Mouse (Mus musculus) heart, postnatal 0 days (tissue): ENCODE measurements around the gene Mtmr14. TPM values are rescaled to one million over a fixed set of nuclear protein-coding genes. Genes with fewer than 3 reads are reported as not detected.
A peak's percentile ranks its signal among the peaks of the same experiment; 100 is the strongest.

Experiments used
- ATAC-seq: fragments of 200-750 bp; cut with Nextera tagmentation; 2 replicates; pipeline ENCODE4 v1.8.0; 2017; ENCODE audit warnings: low read depth, moderate number of reproducible peaks, moderate library complexity; ENCODE audit not compliant: insufficient read depth
- DNase-seq: peaks from one replicate; pipeline ENCODE4 v3.0.0-alpha.2; 2016; ENCODE audit warnings: low spot score
- H3K27ac ChIP-seq: fragments of 300-500 bp; sonication (generic); 2 replicates; pipeline ENCODE4 v1.5.1; 2014; ENCODE audit warnings: low read depth, mild to moderate bottlenecking
- H3K27me3 ChIP-seq: fragments of 300-500 bp; sonication (generic); 2 replicates; pipeline ENCODE4 v1.6.1; 2014; ENCODE audit warnings: low read length, mixed read lengths; ENCODE audit not compliant: control insufficient read depth, insufficient read depth
- H3K36me3 ChIP-seq: fragments of 300-500 bp; sonication (generic); replicated peaks from 2 replicates; pipeline ENCODE4 v1.6.1; 2014; ENCODE audit warnings: low read length, mixed read lengths; ENCODE audit not compliant: control insufficient read depth, insufficient read depth
- H3K4me1 ChIP-seq: fragments of 300-500 bp; sonication (generic); 2 replicates; pipeline ENCODE4 v1.6.1; 2014; ENCODE audit warnings: antibody characterized with exemption; ENCODE audit not compliant: control insufficient read depth, insufficient read depth
- H3K4me2 ChIP-seq: fragments of 300-500 bp; sonication (generic); 2 replicates; pipeline ENCODE4 v1.6.1; 2014; ENCODE audit warnings: low read depth, mild to moderate bottlenecking, low read length, moderate library complexity
- H3K4me3 ChIP-seq: fragments of 300-500 bp; sonication (generic); 2 replicates; pipeline ENCODE4 v1.5.1; 2014; ENCODE audit warnings: low read depth, low read length
- H3K9ac ChIP-seq: fragments of 300-500 bp; sonication (generic); replicated peaks from 2 replicates; pipeline ENCODE4 v1.6.1; 2014; ENCODE audit warnings: low read depth, low read length, mixed read lengths
- H3K9me3 ChIP-seq: fragments of 300-500 bp; sonication (generic); replicated peaks from 2 replicates; pipeline ENCODE4 v1.6.1; 2016; ENCODE audit warnings: low read length; ENCODE audit not compliant: control insufficient read depth
- CTCF ChIP-seq: IDR thresholded peaks from 2 replicates; pipeline ENCODE4 v1.5.1; 2016; ENCODE audit warnings: antibody characterized with exemption, control low read depth, low read depth
- EP300 ChIP-seq: IDR thresholded peaks from 2 replicates; pipeline ENCODE4 v1.6.1; 2016; ENCODE audit warnings: antibody characterized with exemption, low read depth
- WGBS: fragments of 180-500 bp; shearing (Covaris S2); extraction: QIAGEN DNeasy Blood & Tissue Kit; methylation state at CpG from one replicate; pipeline ENCODE4 v1.1.7; 2014; 5-methylcytosine and 5-hydroxymethylcytosine counted together
- polyA plus RNA-seq: library from polyadenylated mRNA; unstranded; fragments of >200 nt; fragmentation: Nextera tagmentation; extraction: Ambion mirVana; gene quantifications from 2 replicates; pipeline ENCODE4 v1.2.1, GENCODE M21; 2015
- total RNA-seq: library from RNA; depleted of rRNA; stranded (reverse); fragments of >200 nt; gene quantifications from 2 replicates; pipeline ENCODE4 v1.2.3, GENCODE M21; 2014; ENCODE audit warnings: low replicate concordance

The Mtmr14 gene
- total and polyA plus RNA-seq, 2 experiments from 2014 or later, result 14.3 to 26.9 TPM

DNA sequence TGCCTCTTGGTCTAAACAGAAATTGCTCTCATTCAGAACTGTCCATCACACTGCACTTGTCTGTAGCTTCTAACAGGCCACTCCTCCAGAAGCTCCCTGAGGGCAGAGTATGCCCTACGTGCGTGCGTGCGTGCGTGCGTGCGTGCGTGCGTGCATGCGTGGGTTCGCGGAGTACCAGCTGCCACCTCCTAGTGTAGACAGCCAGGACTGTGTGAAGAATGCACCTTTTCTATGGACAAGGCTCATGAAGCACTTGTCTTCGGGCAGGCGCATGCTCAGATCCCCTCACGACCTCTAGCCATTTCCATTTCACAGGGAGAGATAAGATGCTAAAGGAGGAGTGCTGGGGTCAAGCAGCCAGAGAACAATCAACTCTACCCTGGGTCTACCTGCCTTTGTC, 51.7 kb downstream of the Mtmr14 start:
- TF ChIP-seq CTCF, result no peak
- no peak for TF ChIP-seq EP300
- no peak for ATAC-seq
- Histone ChIP-seq H3K27ac (no peak overlapping the region), H3K9me3 (no peaks in the 10 kb centered on the region), H3K9ac (no peak overlapping the region), H3K4me1 (no peaks in the 10 kb centered on the region), H3K36me3 (no peaks in the 10 kb centered on the region), H3K4me3 (no peak overlapping the region), H3K4me2 (no peak overlapping the region), H3K27me3 (peaks cover 9% of the 10 kb centered on the region)
- 82% methylated on average over 15 of the region's 15 CpGs for WGBS
- no peak for DNase-seq

DNA sequence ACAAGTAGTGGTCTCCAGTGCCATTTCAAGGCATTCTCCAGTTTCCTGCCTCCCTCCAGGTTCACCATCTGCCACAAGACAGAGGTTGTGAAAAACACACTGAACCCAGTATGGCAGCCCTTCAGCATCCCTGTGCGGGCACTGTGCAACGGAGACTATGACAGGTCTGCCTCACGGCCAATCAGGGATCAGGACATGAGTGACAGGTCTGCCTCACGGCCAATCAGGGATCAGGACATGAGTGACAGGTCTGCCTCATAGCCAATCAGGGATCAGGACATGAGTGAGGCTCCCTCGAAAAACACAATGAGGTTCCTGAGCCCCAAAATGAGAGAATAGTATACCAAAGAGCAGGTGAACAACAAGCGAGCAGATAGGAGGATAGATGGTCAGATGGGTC, 52.7 kb downstream of the Mtmr14 start:
- WGBS, result 58% methylated on average over 6 of the region's 6 CpGs
- Histone ChIP-seq H3K4me1 (no peaks in the 10 kb centered on the region), H3K36me3 (no peaks in the 10 kb centered on the region), H3K27me3 (no peaks in the 10 kb centered on the region), H3K9ac (no peak overlapping the region), H3K4me3 (no peak overlapping the region), H3K9me3 (no peaks in the 10 kb centered on the region), H3K27ac (no peak overlapping the region), H3K4me2 (no peak overlapping the region)
- no peak for ATAC-seq
- TF ChIP-seq EP300, result no peak
- no peak for TF ChIP-seq CTCF
- DNase-seq, result no peak

DNA sequence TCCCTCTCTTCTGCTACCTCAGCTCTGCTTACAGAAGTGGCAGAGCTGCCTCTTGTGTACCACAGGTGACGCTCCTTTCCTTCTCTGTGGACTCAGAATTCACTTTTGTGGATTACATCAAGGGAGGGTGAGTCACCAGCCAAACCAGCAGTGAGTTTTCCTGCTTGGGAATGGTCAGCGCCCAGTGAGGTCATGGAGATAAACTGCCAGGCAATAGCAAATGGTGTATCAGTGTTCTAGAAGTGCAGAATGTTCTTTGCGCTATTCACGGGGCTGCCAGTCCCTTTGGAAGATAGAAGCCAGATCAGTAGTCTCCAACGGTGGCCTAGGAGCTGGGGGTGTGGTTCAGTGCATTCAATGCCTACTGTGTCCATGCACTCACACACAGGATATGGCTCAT, 55.3 kb downstream of the Mtmr14 start:
- Histone ChIP-seq H3K4me1 (no peaks in the 10 kb centered on the region), H3K9me3 (no peaks in the 10 kb centered on the region), H3K4me3 (no peak overlapping the region), H3K4me2 (no peak overlapping the region), H3K27me3 (no peaks in the 10 kb centered on the region), H3K9ac (no peak overlapping the region), H3K27ac (no peak overlapping the region), H3K36me3 (no peaks in the 10 kb centered on the region)
- 26% methylated on average over 5 of the region's 5 CpGs for WGBS
- TF ChIP-seq CTCF (no peak), EP300 (no peak)
- DNase-seq, result no peak
- peak; percentile 51; the same call in 1 of the 2 replicates for ATAC-seq

DNA sequence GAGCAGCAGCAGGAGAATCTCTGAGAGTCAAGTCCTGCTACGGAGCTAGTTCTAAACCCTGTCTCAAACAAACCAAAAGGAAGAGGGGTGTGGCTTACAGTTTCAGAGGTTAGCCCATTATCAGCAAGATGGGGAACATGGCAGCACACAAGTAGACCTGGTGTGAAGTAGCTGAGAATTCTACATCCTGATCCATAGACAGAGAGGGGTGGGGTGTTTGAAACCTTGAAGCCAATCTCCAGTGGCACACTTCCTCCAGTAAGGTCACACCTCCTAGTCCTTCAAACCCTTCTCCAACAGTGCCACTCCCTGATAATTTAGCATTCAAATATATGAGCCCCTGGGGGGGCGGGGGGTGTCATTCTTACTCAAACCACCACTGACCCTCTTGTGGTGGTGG, 58.4 kb downstream of the Mtmr14 start:
- no peak overlapping the region for H3K4me2 ChIP-seq
- no peaks in the 10 kb centered on the region for H3K36me3 ChIP-seq
- H3K4me1 ChIP-seq, result no peaks in the 10 kb centered on the region
- ATAC-seq, result no peak
- no peak overlapping the region for H3K4me3 ChIP-seq
- H3K27ac ChIP-seq, result no peak overlapping the region
- WGBS, result 68% methylated on average over 2 of the region's 2 CpGs
- no peak for DNase-seq
- H3K9ac ChIP-seq, result no peak overlapping the region
- no peaks in the 10 kb centered on the region for H3K9me3 ChIP-seq
- H3K27me3 ChIP-seq, result no peaks in the 10 kb centered on the region
- TF ChIP-seq CTCF, result no peak
- TF ChIP-seq EP300, result no peak

DNA sequence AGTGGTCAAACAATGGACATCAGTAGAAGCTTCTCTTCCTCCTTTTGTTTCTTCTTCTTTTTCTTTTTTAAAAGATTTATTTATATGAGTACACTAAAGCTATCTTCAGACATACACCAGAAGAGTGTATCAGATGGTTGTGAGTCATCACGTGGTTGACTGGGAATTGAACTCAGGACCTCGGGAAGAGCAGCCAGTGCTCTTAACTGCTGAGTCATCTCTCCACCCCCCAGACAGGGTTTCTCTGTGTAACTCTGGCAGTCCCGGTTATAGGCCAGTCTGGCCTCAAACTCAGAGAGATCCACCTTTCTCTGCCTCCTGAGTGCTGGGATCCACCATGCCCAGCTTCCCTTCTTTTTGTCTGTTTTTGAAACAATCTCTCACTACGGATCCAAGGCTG, 59.0 kb downstream of the Mtmr14 start:
- H3K9me3 ChIP-seq, result no peaks in the 10 kb centered on the region
- no peaks in the 10 kb centered on the region for H3K36me3 ChIP-seq
- H3K4me2 ChIP-seq, result no peak overlapping the region
- no peak overlapping the region for H3K9ac ChIP-seq
- no peak for ATAC-seq
- no peak overlapping the region for H3K4me3 ChIP-seq
- 58% methylated on average over 4 of the region's 4 CpGs for WGBS
- no peak overlapping the region for H3K27ac ChIP-seq
- no peaks in the 10 kb centered on the region for H3K4me1 ChIP-seq
- no peak for DNase-seq
- no peak for TF ChIP-seq CTCF
- no peak for TF ChIP-seq EP300
- H3K27me3 ChIP-seq, result no peaks in the 10 kb centered on the region

DNA sequence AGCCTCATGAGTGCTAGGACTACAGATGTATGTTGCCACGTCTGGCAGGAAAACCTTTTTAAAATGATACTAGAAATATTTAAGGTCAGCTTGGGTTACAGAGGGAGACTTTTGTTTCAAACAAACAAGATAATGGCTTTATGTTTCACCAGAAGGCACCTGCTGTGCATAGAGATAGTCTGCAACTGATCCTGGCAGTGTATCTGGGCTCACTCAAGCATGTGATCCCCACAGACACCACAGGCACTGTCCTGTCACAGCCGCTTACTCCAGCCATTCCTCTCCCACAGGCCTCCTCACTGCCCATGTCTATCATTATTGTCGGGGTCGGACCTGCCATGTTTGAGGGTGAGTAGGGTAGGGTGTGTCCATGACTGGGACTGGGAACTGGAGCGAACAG, 63.7 kb downstream of the Mtmr14 start:
- ATAC-seq, result no peak
- Histone ChIP-seq H3K27me3 (no peaks in the 10 kb centered on the region), H3K4me1 (no peaks in the 10 kb centered on the region), H3K9me3 (no peaks in the 10 kb centered on the region), H3K9ac (no peak overlapping the region), H3K4me2 (no peak overlapping the region), H3K4me3 (no peak overlapping the region), H3K27ac (no peak overlapping the region), H3K36me3 (no peaks in the 10 kb centered on the region)
- DNase-seq, result no peak
- TF ChIP-seq EP300 (no peak), CTCF (no peak)
- 73% methylated on average over 5 of the region's 5 CpGs for WGBS
